Mouse (Mus musculus) left cerebral cortex, postnatal 14 days (tissue): Measurements from ENCODE around the gene Ctnnd1. TPM values are rescaled to one million over a fixed set of nuclear protein-coding genes. Genes with fewer than 3 reads are reported as not detected.

Experiments
- total RNA-seq, 2 experiments: library from RNA; stranded (reverse); gene quantifications; 2 replicates each; pipeline ENCODE4 v1.2.3; 2021

Gene Ctnnd1
- total RNA-seq, 2 experiments from 2014 or later, result 65.6 to 76.0 TPM

Other genes with a start within 250 kb of the Ctnnd1 start
- gene Calcrl, start 225.4 kb downstream of the Ctnnd1 start, total RNA-seq, result 1 to 10 TPM; 7.9 to 9.1 TPM
- gene Tfpi, start 174.0 kb downstream of the Ctnnd1 start, total RNA-seq, result 1 to 10 TPM; 6.5 to 7.2 TPM
- gene Btbd18, start 8.3 kb upstream of the Ctnnd1 start, total RNA-seq, result not detected
- gene Selenoh, start 20.0 kb upstream of the Ctnnd1 start, total RNA-seq, result 10 to 100 TPM; 47.2 to 54.1 TPM
- 1 to 10 TPM; 1.8 to 3.5 TPM for gene Gm28635, start 27.3 kb upstream of the Ctnnd1 start, total RNA-seq
- gene Med19, start 27.6 kb upstream of the Ctnnd1 start, total RNA-seq, result 10 to 100 TPM; 30.3 to 32.3 TPM
- gene Tmx2, start 28.4 kb upstream of the Ctnnd1 start, total RNA-seq, result 100 to 1,000 TPM; 209 to 211 TPM
- gene Zdhhc5, start 64.4 kb upstream of the Ctnnd1 start, total RNA-seq, result 10 to 100 TPM; 41.6 to 42.9 TPM
- 1 to 10 TPM; 7.5 to 8.3 TPM for gene Clp1, start 76.6 kb upstream of the Ctnnd1 start, total RNA-seq
- 10 to 100 TPM; 40.1 to 41.0 TPM for gene Ypel4, start 83.3 kb upstream of the Ctnnd1 start, total RNA-seq
- gene Gm19426, start 92.9 kb upstream of the Ctnnd1 start, total RNA-seq, result 1 to 10 TPM; 1.6 to 2.0 TPM
- 1 to 10 TPM; 5.9 to 6.8 TPM for gene Serping1, start 124.7 kb upstream of the Ctnnd1 start, total RNA-seq
- 1 to 10 TPM; 5.1 to 6.0 TPM for gene Ube2l6, start 148.1 kb upstream of the Ctnnd1 start, total RNA-seq
- not detected for gene Smtnl1, start 171.9 kb upstream of the Ctnnd1 start, total RNA-seq
- 10 to 100 TPM; 59.7 to 63.5 TPM for gene Timm10, start 176.2 kb upstream of the Ctnnd1 start, total RNA-seq
- under 1 TPM; 0.15 to 0.24 TPM for gene Slc43a1, start 188.1 kb upstream of the Ctnnd1 start, total RNA-seq
- 10 to 100 TPM; 92.2 to 95.0 TPM for gene Rtn4rl2, start 235.9 kb upstream of the Ctnnd1 start, total RNA-seq